Mouse (Mus musculus) layer of hippocampus, postnatal 14 days (tissue): ENCODE data around the gene Stk4. TPM values are rescaled to one million over a fixed set of nuclear protein-coding genes. Genes with fewer than 3 reads are reported as not detected.

Experiments
- DNase-seq, 2 experiments: peaks; one replicate each; pipeline ENCODE4 v3.0.0; 2021 to 2022; ENCODE audit warnings: low spot score in 2 of 2, mixed read lengths in 1 of 2
- total RNA-seq, 2 experiments: library from RNA; stranded (reverse); gene quantifications; 2 replicates each; pipeline ENCODE4 v1.2.3; 2021

Gene Stk4
- total RNA-seq, 2 experiments from 2014 or later, result 41.5 to 43.0 TPM

- no peak for DNase-seq
Measured at GRCm38 (mm10) chr2:164170326-164170725, 100.2 kb downstream of the Stk4 start.

- no peak for DNase-seq
Measured at GRCm38 (mm10) chr2:164170902-164171301, 100.8 kb downstream of the Stk4 start, which contains the start of gene Kcns1. Kcns1 (minus strand) TSS chr2:164171113.

- DNase-seq, result no peak
Measured at GRCm38 (mm10) chr2:164173394-164173793, 103.3 kb downstream of the Stk4 start.

DNA sequence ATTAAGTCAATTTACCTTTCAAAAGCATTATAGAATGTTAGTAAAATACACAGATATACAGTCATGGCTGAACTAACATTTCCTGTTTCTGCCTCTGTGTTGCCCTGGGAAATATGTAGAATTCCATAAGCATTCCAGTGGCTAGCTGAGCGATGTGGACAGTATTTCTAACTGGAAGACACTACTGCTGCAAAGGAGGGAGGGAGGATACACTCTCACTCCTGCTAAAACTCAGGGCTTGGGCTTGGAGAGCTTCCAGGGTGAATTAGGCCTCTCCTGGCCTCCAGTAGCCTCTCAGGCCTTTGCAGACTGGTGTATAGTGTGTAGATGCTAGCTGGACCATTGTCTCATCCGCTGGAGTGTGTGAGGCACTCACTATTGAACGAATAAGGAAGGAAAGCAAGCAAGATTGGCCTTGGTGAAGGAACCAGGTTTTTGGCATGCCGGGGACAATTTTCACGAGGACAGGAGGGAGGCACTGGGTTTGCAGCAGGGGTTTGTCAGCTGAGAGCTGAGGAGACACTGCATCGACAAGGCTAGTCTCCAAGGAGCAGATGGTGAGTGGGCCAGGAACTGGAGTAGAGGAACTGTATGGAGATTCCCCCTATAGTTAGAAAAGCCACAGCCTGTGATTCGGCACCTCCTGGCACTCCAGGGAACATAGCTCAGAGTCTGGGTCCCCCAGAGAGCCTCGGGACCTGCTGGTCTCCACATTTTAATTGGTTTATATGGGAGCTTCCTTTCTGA is 104.7 kb downstream of the Stk4 start:
- peak in 1 of 2 experiments; percentile 63 for DNase-seq

DNA sequence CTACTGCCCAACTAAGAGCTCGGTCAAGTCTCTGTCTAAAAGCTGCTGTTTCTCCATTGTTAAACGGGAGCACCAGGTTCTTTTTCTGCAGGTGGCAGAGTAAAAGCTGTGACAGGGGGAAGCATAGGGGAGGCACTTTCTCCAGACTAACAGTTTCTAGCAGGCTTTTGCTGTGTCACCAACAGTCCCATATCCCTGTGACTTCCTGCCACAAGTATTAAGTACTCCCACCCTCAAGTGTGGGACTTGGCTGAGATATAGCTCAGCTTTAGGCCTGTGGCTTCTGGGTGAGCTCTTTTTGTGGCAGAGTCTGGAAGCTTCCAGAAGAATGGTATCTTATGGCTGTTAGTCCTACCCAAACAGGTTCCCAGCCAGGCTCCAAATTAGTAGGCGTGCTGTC is 105.7 kb downstream of the Stk4 start:
- DNase-seq, result no peak

- DNase-seq, result no peak
Measured at GRCm38 (mm10) chr2:164177831-164178230, 107.7 kb downstream of the Stk4 start.

- DNase-seq, result no peak
Measured at GRCm38 (mm10) chr2:164180124-164180523, 110.0 kb downstream of the Stk4 start.

DNA sequence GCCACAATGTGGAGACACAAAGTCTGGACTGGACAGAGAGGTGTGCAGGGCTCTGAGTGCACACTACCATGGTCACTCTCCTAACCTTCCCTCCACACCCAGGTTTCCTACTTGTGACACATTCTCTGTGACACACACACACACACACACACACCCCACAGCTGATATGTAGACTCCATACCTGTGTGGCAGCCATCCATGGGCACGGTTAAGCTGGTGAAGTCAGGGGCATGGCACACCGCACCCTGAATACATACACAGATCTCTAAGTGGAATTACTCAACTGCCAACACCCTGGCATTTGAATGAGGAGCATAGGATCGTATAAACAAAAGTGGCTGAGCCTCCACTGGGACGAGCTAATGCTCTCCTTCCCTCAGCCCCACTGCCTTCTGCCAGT is 110.6 kb downstream of the Stk4 start:
- no peak for DNase-seq

DNA sequence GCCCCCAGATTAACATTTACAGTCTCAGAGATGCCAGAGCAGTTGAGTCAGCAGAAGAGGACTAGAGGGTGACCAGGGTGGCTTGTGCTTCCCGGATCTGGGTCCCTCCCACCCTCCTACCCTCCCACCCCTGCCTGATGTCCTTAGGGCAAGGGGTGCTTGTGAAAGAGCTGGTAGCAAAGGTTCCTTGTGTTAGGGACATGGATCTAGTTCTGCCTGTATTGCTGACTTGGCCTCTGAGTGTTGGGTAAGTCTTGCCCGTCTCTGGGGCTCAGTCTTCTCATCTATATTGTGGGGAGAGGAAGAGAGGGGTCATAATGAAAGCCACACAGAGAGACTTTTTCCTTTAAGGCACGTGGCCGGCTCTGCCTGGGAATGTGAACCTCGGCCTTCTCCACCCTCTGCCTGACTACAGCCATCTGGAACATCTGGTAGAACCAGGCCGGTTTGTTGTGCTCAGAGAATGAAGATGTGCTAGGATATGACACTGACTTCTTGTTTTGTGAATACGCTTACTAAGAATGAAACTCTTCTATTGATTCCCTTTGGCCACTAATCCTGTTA is 112.7 kb downstream of the Stk4 start, which contains the start of gene Wfdc5:
Wfdc5 (minus strand) TSS at position 51 of the 564 bp plus-strand sequence.
- no peak for DNase-seq

DNA sequence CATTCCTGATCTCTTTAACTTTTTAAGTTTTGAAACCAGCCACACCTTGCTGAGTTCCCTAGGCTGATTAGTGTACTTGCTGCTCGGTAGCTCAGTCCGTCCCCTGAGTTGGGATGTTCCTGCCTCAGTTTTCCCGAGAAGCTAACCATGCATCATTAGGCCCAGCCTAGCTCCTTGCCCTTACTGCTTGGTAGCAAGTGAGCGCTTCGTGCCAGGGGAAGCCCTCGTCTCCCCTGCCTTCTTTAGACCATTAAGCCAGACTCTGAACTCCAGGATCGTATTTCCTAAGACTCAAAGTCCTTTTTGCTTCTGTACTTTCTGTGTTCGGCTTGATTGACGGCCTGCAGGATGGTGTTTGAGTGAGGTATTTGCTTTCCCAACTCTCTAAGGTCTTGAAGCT is 113.2 kb downstream of the Stk4 start:
- DNase-seq, result no peak

DNA sequence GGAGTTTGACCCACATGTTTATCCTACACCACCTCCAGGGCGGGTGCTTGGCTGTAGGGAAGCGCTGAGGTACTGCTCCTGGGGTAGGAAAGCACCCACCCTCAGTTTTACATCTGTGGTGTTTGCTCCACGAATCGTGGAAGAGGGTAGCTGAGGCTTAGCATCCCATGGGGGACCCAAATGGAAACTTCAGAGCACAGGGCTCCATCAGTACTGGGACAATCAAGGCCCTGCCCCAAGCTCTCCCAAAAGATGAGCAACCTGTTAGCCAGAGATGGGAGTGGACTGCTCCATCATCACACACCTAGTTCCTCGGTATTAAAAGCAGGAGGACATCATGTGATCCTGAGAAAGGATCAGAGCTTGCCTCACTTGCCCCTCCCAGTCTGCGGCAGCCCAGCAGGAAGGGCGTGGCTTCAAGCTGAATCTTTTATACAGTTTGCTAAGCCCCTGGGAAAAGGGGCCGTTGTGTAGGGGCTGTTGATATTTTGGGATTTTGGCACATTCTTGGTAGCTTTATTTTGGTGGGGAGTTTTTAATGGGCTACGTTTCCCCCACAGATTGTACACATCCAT is 114.1 kb downstream of the Stk4 start:
- no peak for DNase-seq

DNA sequence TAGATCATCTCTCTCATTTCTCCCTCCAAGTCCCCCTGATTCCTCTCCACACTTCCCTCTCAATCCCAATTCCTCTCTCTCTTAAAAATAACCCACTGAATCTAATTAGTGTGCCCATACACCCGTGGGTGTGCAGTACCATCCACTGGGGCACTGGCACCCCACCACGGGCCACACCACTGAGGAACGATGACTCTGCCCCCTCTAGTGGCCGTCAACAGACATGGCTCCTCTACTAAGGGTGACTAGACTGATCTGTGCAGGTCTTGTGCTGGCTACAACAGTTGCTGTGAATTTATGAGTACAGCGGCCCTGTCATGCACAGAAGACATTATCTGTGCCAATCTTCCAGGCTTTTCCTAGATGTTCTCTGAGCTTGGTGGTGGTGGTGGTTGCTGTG is 118.6 kb downstream of the Stk4 start:
- no peak for DNase-seq

DNA sequence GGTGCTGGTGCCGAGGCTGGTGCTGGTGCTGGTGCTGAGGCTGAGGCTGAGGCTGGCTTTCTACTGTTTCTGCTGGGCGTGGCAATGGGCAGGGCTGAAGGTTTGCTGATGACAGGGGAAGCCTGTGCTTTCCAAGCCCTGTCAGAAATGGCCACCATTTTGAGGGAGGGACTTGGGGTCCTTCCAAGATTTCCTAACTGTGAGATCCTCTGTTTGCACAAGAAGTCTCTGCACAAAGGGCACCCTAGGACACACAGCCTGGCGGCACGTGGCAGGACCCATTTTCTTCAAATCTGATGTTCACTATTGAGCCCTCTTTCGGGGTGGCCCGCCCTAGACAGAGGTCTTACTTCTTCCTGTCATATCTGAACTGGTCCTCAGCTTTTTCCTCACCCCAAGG is 120.5 kb downstream of the Stk4 start, which contains the start of gene Wfdc12:
Wfdc12 (minus strand) TSS at position 33 of the 400 bp plus-strand sequence.
- no peak for DNase-seq

GRCm38 (mm10) chr2:164192279-164192678 is 122.2 kb downstream of the Stk4 start:
- no peak for DNase-seq

DNA sequence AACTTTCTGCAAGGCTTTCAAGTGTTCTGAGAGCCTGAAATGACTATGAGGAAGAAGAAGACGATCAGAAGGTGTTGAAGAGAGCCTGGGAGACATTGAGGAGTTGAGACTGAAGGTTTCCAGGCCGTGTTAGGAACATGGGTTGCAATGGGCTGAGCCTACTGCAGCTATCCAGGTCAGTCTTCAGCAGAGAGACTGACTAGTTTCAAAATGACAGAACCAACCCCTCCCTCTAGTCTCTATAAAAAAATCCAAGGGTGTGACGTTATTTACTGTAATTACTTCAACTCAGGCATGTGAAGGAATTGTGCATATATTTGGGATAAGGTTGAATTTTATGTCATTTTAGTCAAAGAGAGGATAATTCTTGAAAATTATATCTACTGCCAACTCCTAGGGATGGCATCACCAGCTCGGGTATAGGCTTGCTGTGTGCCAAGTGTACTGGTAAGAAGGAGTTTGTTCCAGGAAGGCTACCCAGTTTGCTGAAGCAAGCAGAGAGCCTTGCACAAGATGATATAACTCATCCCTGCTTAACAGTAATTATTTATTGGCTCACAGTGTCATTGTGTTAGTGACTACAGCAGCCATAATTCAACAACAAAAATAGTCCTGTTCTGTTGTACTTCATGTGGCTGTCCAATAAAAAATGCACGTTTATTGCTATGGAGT is 125.0 kb downstream of the Stk4 start:
- DNase-seq, result no peak

DNA sequence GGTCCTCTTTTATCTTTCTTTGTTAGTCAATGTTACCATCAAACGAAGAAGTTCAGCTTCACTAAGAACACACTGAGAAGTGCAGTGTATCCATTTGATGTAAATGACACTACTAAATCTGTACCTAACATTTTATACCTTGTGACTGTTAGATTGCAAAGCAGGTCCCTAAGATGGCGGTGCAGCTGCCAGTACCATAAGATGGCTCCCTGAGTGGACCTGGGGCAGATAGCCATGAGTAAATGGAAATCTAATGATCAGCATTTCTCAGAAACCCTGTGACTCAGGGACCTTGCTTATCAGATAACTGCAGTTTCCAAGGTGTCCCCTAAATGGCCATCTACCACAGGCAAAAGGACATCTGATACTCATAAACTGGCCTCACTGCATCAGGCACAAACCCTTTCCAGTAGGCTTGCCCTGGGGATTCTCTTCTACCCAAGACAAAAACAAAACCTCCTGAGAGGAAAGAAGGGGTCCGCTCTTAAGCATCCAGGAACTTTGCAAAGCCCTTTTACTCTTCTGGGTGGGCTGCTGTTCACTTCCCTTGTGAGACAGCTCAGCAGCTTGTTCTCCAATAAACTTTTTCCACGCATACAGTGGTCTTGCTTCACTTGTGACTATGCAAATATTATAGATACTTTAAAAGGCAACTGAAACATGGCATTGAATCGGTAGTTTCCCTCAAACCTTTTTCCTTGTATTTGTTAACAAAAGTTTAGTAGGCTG is 126.0 kb downstream of the Stk4 start:
- no peak for DNase-seq

DNA sequence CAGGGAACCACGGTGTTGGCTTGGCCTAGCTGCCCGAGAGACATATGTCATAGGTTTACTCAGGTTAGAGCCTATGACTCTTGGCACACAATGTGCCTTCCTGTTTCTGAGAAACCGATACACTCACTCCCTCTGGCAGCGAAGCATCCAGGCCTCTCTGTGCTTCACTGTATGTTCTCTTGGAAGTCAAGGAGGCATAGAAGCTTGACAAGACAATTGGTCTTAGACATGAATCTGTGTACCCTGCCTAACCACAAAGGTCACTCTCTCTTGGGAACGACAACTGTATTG is 126.5 kb downstream of the Stk4 start:
- DNase-seq, result no peak

- no peak for DNase-seq
Measured at GRCm38 (mm10) chr2:164199626-164200327, 129.7 kb downstream of the Stk4 start, which contains the start of gene Wfdc15a. Wfdc15a (minus strand) TSS chr2:164200130.
